Mouse (Mus musculus) urinary bladder, adult 2 months (tissue): ENCODE data around the gene Cntn5. TPM values are rescaled to one million over a fixed set of nuclear protein-coding genes. Genes with fewer than 3 reads are reported as not detected.

ENCODE experiments used
- DNase-seq: peaks from one replicate; pipeline ENCODE4 v3.0.0; 2022; ENCODE audit warnings: low spot score
- polyA plus RNA-seq: library from polyadenylated mRNA; depleted of rRNA; stranded (reverse); fragments of >200 nt; gene quantifications from 2 replicates; pipeline ENCODE4 v1.2.3, GENCODE M21; 2012

Cntn5 gene
- polyA plus RNA-seq, 1 experiment = 0.01 TPM

DNA sequence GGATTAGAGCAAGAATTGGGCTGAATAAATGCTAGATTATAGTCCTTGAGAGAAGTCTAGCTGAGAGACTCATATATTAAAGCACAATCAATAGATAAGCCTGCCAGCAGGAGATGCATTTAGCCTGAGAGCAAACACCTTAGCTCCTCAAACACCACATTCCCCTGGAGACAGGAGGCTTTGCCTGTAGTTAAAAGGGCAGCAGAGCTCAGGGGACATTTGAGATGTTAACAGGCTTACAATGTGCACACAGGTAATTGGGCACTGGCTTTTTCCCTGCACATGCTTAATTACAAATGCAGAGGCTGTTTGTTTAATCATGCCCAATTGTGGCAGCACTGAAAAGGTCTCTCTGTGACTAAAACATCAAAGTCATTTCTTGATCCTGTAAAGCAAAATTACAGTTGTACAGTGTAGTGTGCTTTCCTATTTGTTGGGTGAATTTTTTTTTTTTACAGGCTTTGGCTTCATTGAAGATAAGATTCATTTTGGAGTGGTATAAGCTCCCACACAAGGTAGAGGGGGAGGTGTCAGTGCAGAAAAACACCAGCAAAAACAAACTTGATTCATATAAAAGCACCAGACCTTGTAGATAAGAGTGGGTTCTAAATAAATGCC is 457.2 kb downstream of the Cntn5 start:
- no peak for DNase-seq

DNA sequence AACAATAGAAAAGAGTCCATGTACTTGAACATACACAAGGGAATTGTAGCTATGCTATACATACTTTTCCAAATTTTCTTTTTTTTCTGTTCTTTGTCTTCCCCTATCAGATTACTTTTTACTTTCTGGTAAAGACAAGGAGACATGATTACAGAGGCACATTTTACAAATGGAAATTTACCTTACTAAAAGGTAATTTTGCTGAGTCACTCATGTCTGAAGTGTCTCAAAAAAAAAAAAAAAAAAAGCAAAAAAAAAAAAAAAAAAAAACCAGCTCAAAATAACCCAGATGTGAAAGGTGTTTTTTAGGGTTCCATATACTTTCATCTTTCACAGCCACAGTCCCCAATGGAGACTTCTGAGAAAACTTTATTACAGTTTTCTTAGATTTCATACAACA is 492.5 kb downstream of the Cntn5 start:
- no peak for DNase-seq

DNA sequence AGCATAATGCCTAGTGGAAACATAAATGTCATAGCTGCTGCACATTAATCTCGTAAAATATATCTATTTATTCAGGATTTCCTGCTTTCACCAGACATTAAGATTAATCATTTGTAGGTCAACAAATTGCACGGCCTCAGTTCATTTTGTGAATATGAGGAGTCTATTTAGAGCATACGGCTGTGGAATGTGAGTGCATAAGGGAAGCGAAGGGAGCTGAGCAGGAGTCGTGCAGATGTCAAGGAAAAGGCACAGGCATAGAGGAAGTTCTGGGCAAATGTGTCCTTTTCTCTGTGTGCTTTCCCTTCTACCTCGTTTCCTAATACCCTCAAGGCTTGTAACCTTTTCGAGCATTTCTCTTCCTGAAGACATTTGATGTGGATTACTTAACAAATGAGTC is 504.5 kb downstream of the Cntn5 start:
- DNase-seq = no peak

DNA sequence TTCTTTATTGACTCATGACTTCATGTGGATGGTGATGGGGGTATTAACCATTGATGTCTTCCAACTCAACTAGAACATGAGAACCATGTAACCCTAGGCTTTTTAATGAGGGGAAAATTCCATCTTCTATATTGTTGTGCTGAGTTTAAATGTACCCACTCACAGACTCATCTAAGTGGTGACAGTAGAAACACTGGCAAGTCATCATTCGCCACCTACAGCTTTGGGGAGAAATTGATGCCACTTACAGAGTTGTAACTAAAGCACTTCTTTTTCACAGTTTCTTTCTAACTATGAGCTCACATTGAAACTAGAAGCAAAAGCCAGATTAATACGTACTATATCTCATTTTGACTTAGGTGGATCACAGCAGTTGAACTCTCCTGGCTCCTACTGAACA is 514.7 kb downstream of the Cntn5 start:
- no peak for DNase-seq

DNA sequence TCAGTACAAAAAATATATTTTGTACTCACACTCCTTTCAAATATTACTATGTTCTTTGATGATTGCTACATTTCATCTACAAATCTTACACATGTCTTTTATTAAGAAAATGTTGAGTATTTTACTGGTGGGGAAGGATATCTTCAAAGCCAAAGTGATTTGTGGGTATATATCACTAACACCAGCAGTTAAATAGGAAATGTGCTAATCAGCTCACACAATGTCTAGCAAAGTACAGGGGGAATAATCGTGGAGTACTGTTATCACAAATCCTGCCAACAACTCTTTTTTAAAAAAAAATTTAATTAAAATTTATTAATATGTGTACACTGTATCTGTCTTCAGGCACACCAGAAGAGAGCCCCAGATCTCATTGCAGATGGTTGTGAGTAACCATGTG is 520.1 kb downstream of the Cntn5 start:
- DNase-seq = no peak

DNA sequence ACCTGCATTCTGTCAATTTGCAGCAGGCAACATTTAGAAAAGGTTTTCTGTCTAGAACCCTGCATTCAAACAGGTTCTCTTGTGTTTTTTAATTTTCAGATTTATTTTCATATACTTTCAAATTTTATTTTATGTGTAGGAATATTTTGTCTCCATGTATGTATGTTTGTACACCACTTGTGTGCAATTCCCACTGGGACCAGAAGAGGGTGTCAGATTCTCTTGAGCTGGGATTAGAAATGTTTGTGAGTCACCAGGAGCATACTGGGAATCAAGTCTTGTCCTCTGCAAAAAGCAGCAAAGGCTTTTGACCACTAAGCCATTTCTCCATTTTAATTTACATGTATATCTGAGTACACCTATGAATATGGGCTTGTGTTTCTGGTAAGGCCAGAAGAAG is 521.4 kb downstream of the Cntn5 start:
- no peak for DNase-seq

DNA sequence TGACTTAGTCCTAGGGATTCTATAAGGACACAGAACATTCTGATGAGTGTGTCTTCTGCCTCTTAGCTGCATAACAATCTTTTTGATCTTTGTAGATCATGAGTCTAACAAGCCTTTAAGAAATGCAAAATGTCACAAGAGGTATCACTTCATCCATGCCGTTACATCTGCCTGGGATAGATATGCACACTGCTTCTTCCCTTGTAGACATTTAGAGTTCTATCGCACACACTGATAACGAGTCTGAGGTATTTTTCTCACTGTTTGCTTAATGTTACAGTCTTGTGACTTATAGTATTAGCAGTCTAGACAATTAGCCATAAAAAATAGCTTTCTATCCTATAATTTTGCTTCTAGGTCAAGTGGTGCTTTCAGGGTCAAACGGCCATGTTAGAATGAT is 522.9 kb downstream of the Cntn5 start:
- no peak for DNase-seq

DNA sequence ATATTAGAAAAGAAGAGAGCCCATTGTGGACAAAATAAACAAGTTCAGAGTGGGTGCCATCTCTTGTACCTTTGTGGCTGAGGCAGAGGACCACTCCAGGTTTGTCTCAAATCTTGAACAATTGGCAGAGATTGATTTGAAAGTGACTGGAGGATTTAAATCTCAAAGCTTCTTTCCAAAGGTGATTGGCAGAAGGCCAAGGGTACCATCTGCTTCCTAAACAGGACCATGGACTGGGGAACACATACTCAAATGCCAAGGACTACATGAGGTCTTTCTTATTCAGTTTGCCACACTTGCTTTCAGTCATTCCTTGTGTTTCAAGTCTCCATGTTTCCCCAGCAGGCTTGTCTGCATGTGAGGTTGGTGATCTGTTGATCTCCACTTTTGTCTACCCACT is 528.3 kb downstream of the Cntn5 start:
- no peak for DNase-seq

DNA sequence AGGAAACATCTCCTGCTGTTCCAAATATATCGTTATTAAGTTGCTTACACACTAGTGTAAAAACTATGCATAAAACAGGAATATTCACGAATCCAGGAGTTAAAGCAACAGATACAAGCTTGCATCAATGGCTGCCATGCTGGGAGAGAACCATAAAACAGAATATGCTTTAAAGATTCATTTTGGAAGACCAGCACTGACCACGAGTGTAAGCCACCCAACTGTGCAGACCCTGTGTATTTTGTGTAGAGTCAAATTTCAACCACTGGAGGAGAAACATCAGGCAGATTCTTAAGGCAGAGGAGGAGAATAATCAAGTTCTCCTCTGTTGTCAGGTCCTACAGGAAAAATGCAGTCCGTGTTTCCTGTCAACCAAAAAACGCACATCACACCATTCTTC is 535.6 kb downstream of the Cntn5 start:
- no peak for DNase-seq

DNA sequence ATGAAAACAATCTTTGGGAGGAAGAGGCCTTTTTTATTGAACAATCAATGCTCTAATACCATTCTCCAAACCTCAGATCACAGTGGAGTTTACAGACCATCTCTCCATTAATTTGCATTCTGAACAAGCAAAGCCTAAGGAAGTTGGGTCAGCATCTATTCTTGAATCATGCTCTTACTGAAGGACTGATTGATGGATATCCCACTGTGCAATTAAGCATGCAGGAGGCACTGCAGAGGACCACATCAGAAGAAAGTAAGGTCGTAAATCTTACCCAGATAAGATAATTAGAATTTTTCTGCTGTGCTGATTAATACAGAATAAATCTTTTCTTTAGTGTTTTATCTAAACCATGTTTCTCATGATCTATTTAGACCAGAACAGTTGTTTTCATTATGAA is 536.2 kb downstream of the Cntn5 start:
- DNase-seq = no peak

DNA sequence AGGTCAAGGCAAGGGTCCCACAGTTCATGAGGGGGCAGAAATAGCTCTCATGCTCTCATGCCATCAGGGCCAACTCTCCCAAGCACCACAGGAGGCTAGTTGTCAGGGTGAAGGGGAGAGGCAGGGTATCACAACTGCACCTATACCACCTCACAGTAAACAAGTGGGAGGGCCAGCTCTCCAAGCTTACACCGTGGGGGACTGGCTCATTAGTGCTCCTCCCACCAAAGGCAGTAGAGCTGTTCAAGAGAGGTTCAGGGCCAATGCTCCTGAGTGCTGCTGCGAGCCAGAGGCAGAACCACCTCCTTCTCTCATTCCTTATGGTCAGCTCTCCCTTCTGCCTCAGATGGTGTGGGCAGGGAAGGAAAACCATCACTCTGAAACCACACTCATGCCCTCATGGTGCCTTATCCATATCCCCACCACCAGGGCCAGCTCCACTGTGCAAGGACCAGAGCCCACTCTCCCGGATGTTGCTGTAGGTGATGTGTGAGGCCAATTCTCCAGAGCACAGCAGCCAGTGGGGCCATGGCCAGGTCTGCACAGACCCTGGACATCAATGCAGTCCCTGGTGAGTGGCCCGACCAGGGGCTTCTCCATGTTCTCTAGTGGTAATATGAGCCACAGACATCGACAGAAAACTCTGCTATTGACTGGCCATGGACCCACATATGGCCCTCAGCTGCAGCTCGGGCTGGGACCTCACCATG is 538.2 kb downstream of the Cntn5 start:
- no peak for DNase-seq

DNA sequence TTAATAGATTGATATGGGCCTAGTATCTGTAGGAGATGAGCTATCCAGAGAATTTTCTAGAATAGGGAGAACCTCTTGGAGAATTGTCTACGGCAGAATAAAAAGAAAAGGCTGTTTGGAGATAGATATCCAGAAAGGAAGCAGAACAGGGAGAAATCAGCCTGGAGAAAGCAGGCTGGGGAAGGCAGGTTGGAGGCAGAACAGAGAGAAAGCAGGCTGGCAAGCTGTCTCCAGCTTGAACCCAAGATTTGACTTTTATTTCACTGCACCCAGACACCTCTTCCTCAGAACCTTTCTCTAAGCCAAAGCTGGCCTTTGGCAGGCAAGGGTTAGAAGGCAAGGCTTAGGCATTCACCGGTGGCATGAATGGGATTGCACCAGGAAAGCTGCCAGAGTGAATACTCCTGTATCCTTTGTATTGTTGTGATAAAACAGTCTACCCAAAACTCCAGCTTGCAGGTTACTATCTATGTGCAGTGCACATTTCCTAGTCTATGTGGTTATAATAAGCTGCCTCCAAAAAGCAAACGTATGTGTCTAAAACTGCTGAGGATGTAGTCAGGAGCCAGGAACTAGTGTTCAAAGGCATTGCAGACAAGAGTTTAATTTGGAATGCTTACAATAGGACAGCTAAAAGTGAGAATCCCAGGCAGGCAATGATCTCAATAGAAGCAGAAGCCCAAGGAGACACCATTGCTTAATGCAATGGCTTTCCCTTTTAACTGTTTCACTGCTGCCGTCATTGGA is 553.5 kb downstream of the Cntn5 start:
- no peak for DNase-seq

DNA sequence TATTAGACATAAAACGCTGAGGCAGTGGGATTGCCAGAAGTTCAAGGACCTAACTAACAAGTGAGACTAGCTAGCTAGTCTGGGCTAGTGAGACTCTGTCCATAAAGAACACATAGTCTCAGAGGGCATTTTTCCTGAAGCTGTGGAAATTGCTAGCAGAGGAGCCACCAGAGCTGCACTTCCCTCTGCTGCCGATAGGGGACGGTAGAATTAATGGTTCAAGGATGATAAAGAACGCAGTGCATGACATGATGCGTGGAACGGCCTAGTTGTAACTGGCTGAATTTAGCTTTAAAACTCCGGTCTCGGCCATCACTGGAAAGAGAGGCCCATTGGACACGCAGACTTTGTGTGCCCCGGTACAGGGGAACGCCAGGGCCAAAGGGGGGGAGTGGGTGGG is 555.8 kb downstream of the Cntn5 start:
- no peak for DNase-seq

DNA sequence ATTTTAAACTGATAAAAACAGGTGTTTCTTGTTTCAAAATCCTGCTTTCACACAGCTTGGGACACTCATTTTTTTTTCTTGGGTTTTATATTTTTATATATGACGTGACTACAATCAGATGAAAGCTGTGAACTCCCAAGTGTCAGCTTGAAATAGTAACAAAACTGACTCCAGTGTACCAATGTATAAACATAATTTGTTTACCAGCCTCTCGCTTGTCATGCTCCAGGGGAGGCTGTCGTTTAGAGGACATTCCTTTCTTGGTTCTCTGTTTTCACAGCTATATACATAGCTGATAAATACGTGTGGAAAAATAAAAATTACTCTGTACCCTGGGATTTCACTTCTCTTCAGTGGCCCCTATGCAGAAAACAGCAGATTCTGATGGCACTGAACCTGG is 556.4 kb downstream of the Cntn5 start:
- DNase-seq = no peak

DNA sequence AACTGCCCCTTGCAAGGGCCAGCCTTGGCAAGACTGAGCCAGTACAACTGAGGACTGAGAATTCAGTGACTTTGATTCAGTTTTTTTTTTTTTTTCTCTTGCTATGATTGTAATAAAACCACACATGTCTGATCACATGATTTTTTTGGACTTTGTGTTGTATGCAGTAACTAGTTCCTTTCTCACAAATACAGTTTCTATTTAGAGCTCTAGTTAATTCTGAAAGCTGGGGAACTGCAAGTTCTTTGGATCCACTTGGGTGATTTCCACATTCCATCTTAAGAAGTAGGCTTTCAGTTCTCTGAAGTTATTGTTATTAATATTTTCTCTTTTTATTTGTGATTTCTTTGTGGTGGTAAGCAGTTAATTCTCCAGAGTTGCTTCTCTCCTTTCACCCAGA is 563.8 kb downstream of the Cntn5 start:
- DNase-seq = no peak

DNA sequence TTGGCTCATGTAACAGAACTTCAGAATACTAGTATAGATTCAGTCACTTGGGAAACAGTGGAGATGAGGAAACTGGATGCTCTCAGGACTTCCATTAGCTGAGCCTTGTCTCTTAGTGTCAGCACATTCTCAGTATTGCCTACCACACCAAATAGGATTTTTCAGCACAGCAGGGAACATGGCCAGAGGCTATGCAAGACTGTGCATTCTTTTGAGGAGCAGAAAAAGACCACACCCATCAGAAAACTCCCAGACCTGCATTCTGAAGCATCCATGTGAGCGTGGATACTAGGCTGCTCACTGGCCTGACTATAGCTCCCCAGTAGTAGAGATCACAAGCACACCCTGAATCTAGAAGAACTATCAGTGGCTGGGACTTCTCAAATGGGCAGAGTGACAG is 564.9 kb downstream of the Cntn5 start:
- DNase-seq = no peak

DNA sequence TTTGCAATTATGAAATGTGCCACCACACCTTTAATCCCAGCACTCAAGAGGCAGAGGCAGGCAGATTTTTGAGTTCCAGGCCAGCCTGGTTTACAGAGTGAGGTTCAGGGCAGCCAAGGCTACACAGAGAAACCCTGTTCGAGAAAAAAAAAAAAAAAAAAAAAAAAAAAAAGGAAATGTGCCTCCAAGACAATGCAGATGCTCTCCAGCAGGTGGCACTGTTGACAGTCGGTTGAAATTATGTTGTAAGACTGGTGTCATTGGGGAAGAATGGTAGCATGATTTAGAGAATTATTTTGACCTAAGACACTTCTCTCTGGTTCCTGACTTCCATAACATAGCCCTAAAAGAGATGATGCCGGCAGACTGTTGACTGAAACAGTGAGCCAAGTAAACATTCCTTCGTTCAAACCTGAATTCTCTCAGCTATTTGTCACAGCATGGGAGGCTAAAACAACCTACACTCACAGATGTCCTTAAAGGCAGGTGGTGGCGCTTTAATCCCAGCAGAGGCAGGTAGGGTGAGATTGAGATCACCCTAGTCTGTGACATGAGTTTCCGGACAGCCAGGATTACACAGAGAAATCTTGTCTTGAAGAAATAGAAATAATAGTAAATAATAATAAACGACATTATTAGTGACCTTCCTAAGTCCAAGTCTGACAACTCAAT is 579.7 kb downstream of the Cntn5 start:
- DNase-seq = no peak

DNA sequence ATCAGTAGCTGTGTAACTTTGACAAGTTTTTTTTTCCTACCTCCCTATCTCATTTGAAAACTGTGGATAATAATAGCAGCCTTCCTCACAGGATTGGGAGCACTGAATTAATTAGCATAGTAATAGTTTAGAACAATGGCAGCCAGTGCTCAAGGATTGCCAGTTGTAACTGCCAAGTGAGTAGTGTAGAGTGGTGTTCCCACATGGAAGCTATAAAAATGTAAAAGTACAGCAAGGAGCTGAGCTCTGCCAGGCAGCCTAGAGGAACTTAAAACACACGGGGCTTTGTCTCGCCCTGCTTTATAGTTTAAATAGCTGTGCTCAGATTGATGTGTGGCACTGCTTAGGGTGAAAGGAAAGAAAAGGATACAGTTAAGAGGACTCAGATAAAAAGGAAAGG is 635.2 kb downstream of the Cntn5 start:
- no peak for DNase-seq

DNA sequence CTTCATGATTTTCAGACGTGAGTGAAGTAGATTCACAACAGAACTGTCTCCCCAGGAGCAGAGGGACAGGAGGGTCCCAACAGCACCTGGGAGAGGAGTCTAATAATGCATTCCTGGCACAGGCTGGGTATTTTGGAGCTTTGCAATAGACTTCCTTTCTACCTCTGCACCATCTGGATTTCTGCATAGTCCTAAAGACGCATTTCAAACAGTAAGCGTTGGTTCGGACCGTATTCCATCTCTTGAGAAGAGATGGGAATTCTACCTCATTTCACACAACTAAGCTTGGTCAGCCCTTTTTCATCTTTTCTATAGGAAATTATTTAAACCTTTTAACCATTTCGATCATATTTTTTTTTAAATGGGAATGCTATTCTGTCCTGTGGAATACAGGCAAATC is 635.7 kb downstream of the Cntn5 start:
- no peak for DNase-seq

DNA sequence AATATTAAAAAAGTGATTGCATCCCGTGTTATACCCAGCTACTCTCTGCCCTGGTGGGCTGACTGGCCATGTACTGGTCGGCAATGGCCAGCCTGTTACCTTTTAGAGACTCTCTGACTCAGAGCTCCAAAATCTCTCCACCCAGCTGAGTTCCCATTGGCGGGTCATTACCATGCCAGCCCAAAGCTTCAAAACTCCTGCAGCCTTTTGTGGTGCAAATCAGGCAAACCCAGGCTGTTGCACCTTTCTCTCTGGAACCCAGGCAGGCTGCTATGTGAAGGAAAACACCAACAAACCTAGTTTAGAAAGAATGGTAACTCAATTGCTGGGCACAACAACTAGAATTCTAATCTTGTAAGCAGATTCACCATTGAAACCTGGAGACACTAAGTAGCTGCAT is 639.0 kb downstream of the Cntn5 start:
- DNase-seq = no peak

DNA sequence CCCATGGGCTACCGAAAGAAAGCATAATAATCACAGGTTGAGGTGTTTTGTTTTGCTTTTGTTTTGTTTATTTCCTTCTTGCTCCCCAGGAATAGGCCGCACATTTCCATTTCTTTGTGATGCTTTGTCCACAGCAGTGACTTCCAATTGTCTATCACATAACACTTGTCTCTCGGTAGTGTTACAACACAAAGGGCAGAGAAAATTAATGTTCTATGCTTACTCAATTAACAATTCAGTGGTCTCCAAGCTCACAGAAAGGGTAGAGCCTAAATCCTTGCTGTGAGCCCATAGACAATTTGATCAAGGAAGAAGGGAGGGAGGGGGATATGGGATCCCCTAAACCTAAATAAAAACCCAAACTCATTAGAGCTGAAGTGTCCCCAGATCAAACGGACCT is 671.2 kb downstream of the Cntn5 start:
- DNase-seq = no peak

DNA sequence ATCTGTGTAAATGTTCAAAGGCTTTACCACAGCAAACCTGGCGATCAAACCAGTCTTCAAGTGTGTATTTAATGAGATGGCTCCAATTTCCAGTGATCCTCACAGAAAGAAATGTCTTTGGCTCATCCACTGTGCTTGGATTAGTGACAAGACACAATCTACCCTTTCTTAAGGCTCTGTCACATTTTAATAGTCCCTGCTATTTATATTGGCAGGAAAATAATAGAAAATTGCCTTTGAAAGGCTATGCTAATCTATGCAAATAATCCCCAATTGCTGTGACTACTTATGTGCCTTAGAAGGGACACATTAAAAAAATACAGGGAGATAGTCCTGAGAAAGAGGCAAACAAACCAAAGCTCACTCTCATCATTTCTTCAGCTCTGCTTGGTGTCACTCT is 672.5 kb downstream of the Cntn5 start:
- no peak for DNase-seq

DNA sequence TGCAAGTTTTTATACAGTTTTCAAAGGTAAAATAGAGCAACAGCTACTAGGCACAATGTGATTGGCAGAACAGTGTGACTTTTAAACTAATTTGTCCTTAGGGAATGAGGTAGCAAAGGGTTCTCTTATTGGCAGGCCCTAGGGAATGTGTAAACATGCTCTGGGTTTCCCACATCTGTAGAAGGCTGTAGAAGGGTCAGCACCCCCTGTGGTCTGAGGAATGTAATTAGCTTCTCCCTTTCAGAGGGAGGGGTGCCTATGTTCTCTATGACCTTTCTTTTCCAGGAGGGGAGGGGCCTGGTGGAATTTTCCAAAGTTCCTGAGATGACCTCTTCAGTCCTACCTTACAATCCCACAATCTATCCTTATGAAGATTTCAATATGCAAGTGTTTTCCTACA is 673.6 kb downstream of the Cntn5 start:
- DNase-seq = no peak
